Mouse (Mus musculus) adrenal gland, adult 10 weeks (tissue): ENCODE data around the gene Ndufa8. TPM values are rescaled to one million over a fixed set of nuclear protein-coding genes. Genes with fewer than 3 reads are reported as not detected.

Experiments used
- polyA plus RNA-seq: library from polyadenylated mRNA; stranded (reverse); fragments of 350-450 nt; fragmentation: Illumina TruSeq; extraction: RNeasy Lipid Tissue Mini Kit (QIAGEN cat#74804); gene quantifications from one replicate; pipeline ENCODE4 v1.2.3, GENCODE M21; 2014; ENCODE audit warnings: low read depth, low replicate concordance

Gene Ndufa8
- polyA plus RNA-seq = 4.1 TPM

GRCm38 (mm10) chr2:36048748-36049566 lies at the start of gene Ndufa8, which contains the start of gene Morn5:
Gene Ndufa8, minus strand, starts transcription at chr2:36049406.
Gene Morn5, plus strand, starts transcription at chr2:36049458.

Other genes starting within 250 kb of the Ndufa8 start
- 1.3 TPM for gene Ttll11, start 69.5 kb downstream of the Ndufa8 start, polyA plus RNA-seq
- gene Morn5, start 52 bp upstream of the Ndufa8 start, polyA plus RNA-seq = not detected
- 1.1 TPM for gene Lhx6, start 56.0 kb upstream of the Ndufa8 start, polyA plus RNA-seq
- 28.6 TPM for gene Mrrf, start 87.0 kb upstream of the Ndufa8 start, polyA plus RNA-seq
- 75.4 TPM for gene Rbm18, start 87.4 kb upstream of the Ndufa8 start, polyA plus RNA-seq
- 9.7 TPM for gene Ptgs1, start 181.0 kb upstream of the Ndufa8 start, polyA plus RNA-seq